Mouse (Mus musculus) intestine, embryonic 15.5 days (tissue): Measurements from ENCODE around the gene Rab3a. TPM values are rescaled to one million over a fixed set of nuclear protein-coding genes. Genes with fewer than 3 reads are reported as not detected.
A peak's percentile ranks its signal among the peaks of the same experiment; 100 is the strongest.

Source experiments
- ATAC-seq: fragments of 200-750 bp; cut with Nextera tagmentation; 2 replicates; pipeline ENCODE4 v1.8.0; 2017; ENCODE audit warnings: moderate TSS enrichment, moderate library complexity
- H3K27ac ChIP-seq: fragments of 300-500 bp; sonication (generic); 2 replicates; pipeline ENCODE4 v1.5.1; 2015; ENCODE audit warnings: mild to moderate bottlenecking, inconsistent platforms
- H3K27me3 ChIP-seq: fragments of 300-500 bp; sonication (generic); replicated peaks from 2 replicates; pipeline ENCODE4 v1.6.1; 2015; ENCODE audit warnings: inconsistent platforms
- H3K36me3 ChIP-seq: fragments of 300-500 bp; sonication (generic); 2 replicates; pipeline ENCODE4 v1.6.1; 2015; ENCODE audit warnings: inconsistent platforms
- H3K4me1 ChIP-seq: fragments of 300-500 bp; sonication (generic); replicated peaks from 2 replicates; pipeline ENCODE4 v1.6.1; 2015; ENCODE audit warnings: inconsistent platforms
- H3K4me2 ChIP-seq: fragments of 300-500 bp; sonication (generic); replicated peaks from 2 replicates; pipeline ENCODE4 v1.6.1; 2015; ENCODE audit warnings: mild to moderate bottlenecking, inconsistent platforms
- H3K4me3 ChIP-seq: fragments of 300-500 bp; sonication (generic); replicated peaks from 2 replicates; pipeline ENCODE4 v1.5.1; 2015; ENCODE audit warnings: inconsistent platforms
- H3K9ac ChIP-seq: fragments of 300-500 bp; sonication (generic); 2 replicates; pipeline ENCODE4 v1.6.1; 2015; ENCODE audit warnings: inconsistent platforms
- H3K9me3 ChIP-seq: fragments of 300-500 bp; sonication (generic); 2 replicates; pipeline ENCODE4 v1.6.1; 2016; ENCODE audit warnings: inconsistent platforms
- WGBS: fragments of 180-500 bp; shearing (Covaris S2); methylation state at CpG from one replicate; pipeline ENCODE4 v1.1.7; 2015; 5-methylcytosine and 5-hydroxymethylcytosine counted together
- polyA plus RNA-seq: library from polyadenylated mRNA; unstranded; fragments of >200 nt; fragmentation: Nextera tagmentation; extraction: Ambion mirVana; gene quantifications from 2 replicates; pipeline ENCODE4 v1.2.1, GENCODE M21; 2015

Rab3a gene
- polyA plus RNA-seq, 1 experiment from 2014 or later = 24.0 TPM

DNA sequence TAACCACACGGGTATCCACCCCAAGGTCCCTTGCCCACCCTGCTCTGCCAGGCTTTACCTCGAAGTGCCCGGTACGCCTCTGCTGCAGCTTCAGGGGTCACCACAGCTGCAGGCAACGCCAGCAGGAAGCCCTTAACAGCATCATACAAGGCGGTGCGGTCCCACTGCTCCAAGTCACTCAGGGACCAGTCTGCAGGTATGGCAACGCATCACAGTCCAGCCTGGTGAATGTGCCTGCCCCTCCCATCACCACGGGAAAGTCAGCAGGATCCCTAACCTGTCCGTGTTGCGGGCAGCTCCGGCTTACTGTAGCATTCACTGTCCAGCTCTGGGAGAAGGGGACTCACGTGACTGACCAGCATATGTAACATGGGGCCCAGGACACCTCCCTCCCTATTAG is 17.6 kb downstream of the Rab3a start:
- Histone ChIP-seq H3K27me3 (no peaks in the 10 kb centered on the region), H3K4me2 (no peak overlapping the region), H3K36me3 (peaks cover 39% of the 10 kb centered on the region), H3K9ac (no peak overlapping the region), H3K4me1 (peaks cover 52% of the 10 kb centered on the region), H3K9me3 (no peaks in the 10 kb centered on the region), H3K4me3 (no peak overlapping the region), H3K27ac (no peak overlapping the region)
- 92% methylated on average over 13 of the region's 13 CpGs for WGBS
- ATAC-seq = no peak

DNA sequence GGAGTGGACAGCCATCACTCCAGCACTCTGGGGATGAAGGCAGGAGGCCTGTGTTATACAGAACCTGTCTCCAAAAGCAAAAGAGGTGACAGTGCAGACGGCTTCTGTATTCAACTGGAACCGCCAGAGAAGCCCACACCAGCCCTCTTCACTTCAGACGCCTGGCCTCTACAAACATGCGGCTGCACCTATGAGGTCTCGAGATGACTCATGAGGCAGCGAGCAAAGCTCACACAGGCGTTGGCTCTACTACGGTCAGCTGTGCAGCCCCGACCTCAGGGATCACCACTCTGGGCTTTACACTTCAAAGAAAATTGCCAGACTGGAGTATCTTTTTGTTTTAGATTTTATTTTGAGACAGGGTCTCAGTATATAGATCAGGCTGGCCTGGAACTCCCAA is 18.4 kb downstream of the Rab3a start:
- peak overlapping the region; percentile 44 for H3K27ac ChIP-seq
- WGBS = 72% methylated on average over 9 of the region's 9 CpGs
- no peak overlapping the region for H3K4me3 ChIP-seq
- H3K9ac ChIP-seq = 0 out of 2 replicates have a peak overlapping the region, but pooled peaks have one; percentile 17
- H3K9me3 ChIP-seq = no peaks in the 10 kb centered on the region
- no peaks in the 10 kb centered on the region for H3K27me3 ChIP-seq
- no peak for ATAC-seq
- peaks cover 50% of the 10 kb centered on the region for H3K4me1 ChIP-seq
- peaks cover 35% of the 10 kb centered on the region for H3K36me3 ChIP-seq
- peak overlapping the region; percentile 90; the same call in 1 of the 2 replicates for H3K4me2 ChIP-seq

DNA sequence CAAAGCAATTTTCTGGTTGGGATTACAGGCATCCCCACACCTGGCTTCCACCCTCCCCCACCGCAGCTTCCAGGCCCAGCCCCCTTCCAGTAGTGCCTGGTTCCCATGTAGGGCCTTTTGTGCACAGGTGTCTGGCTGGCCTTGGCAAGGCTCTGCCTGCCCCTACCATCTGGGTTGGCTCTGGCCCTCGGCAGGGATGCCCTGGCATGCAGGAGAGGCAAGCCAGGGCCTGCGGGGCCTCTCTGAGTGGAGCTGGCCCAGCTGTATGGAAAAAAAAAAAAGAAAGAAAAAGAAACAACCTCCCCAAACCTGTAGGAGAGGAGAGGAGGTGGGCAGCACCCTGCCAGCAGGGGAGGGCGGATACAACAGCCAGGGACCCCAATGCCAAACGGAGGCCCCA is 18.9 kb downstream of the Rab3a start:
- ATAC-seq = no peak
- H3K4me2 ChIP-seq = peak overlapping the region; percentile 90
- WGBS = 71% methylated on average over 5 of the region's 5 CpGs
- H3K9ac ChIP-seq = peak overlapping the region; percentile 17; the same call in 1 of the 2 replicates
- H3K4me3 ChIP-seq = no peak overlapping the region
- no peaks in the 10 kb centered on the region for H3K9me3 ChIP-seq
- H3K4me1 ChIP-seq = peaks cover 54% of the 10 kb centered on the region
- peaks cover 35% of the 10 kb centered on the region for H3K36me3 ChIP-seq
- no peaks in the 10 kb centered on the region for H3K27me3 ChIP-seq
- H3K27ac ChIP-seq = peak overlapping the region; percentile 44

DNA sequence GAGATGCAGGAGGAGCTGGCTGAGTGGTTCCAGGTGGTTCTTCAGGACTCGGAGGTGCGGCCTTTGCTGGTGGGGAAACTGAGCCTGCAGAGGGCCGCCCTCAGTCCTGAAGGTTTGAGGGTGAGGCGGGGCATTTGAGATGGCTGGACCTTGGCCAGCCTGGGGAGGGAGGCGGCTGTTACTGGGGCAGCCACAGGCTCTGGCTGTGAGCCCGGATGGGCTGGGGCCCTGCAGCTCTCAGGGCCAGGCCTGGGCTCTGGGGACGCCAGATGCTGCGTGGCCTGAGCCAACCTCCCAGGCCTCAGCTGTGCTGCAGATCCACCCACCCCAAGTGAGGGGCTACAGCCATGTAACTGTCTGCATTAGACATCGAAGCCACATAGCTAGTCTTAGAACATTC is 19.4 kb downstream of the Rab3a start:
- Histone ChIP-seq H3K27me3 (no peaks in the 10 kb centered on the region), H3K27ac (peak overlapping the region; percentile 44), H3K9ac (peak overlapping the region; percentile 98), H3K9me3 (no peaks in the 10 kb centered on the region), H3K4me3 (no peak overlapping the region), H3K4me1 (peaks cover 52% of the 10 kb centered on the region), H3K36me3 (peaks cover 35% of the 10 kb centered on the region), H3K4me2 (peak overlapping the region; percentile 90)
- peak; percentile 24 for ATAC-seq
- WGBS = 31% methylated on average over 9 of the region's 9 CpGs

DNA sequence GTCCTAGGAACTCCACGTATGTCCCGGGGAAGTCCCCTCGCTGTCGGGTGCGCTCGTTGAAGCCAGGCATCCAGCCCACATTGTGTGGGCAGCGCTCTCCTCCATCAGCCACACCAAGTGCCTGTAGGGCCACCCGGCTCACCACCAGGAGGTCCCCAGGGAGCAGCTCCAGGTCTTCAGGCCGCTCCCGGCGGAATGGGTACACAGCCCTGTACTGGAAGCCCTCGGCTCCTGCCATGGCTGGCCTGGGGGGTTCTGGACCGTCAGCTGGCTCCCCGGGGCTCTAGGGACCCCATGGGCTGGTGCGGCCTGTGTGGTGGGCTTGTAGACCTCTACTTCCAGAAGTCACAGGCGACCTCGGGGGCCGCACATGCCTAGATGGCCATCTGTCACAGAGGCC is 20.3 kb downstream of the Rab3a start:
- Histone ChIP-seq H3K4me3 (no peak overlapping the region), H3K27ac (peak overlapping the region; percentile 44), H3K4me1 (peaks cover 46% of the 10 kb centered on the region), H3K36me3 (peaks cover 36% of the 10 kb centered on the region), H3K9ac (peak overlapping the region; percentile 98), H3K4me2 (peak overlapping the region; percentile 90), H3K9me3 (no peaks in the 10 kb centered on the region), H3K27me3 (no peaks in the 10 kb centered on the region)
- ATAC-seq = no peak
- WGBS = 93% methylated on average over 18 of the region's 18 CpGs

DNA sequence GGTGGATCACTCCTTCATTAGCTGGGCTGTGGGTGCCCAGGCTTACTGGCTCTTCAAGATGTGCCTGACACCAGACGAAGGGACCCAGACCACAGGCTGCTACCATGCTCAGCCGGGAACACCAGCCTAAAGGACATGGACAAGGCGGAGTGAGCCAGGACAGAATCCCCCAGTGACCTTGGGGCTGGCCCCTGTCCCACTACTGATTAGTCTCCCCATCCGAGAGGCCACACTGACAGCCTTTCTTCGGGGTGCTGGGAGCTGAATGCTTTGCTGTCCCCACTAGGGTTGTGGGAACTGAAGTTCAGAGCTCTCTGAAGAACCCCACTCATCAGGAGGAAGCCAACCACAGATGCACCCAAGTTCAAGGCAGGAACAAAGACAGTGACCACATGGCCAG is 20.7 kb downstream of the Rab3a start:
- H3K4me2 ChIP-seq = peak overlapping the region; percentile 90
- H3K27ac ChIP-seq = 0 out of 2 replicates have a peak overlapping the region, but pooled peaks have one; percentile 44
- H3K9me3 ChIP-seq = no peaks in the 10 kb centered on the region
- H3K27me3 ChIP-seq = no peaks in the 10 kb centered on the region
- peak overlapping the region; percentile 82 for H3K4me3 ChIP-seq
- H3K4me1 ChIP-seq = peaks cover 46% of the 10 kb centered on the region
- peaks cover 40% of the 10 kb centered on the region for H3K36me3 ChIP-seq
- peak overlapping the region; percentile 98 for H3K9ac ChIP-seq
- ATAC-seq = no peak
- 88% methylated on average over 5 of the region's 5 CpGs for WGBS

DNA sequence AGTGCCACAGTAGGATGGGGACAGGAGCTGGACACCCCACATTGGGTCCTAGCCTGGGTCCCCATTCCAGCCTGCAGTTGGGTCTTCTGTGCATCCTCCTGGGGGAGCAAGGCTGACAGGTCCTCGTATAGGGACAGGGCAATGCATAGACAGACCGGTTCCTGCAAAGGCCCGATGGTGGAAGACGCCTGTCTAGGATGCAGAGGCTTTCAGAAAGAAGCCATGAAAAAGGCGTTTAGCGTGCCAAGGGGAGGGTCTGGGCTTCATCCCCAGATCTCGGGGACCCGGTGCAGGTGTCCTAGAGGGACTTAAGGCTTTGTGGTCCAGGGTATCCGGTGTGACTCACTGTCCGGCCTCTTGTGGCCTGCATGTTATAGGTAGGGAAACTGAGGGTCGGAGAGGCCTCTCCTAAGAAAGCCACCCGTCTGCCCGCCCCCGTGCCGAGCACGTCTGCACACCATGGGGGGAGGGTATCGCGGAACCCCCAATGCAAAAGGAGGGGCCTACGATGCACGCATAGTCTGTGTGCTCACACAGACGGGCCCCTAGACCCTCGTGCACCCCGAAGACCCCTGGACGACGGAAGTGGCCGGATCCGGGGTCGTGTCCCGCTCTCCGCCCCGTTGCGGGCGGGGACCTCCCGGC is 21.5 kb downstream of the Rab3a start:
- Histone ChIP-seq H3K27ac (peak overlapping the region; percentile 98), H3K4me2 (peak overlapping the region; percentile 90), H3K9ac (peak overlapping the region; percentile 98), H3K36me3 (peaks cover 41% of the 10 kb centered on the region), H3K27me3 (no peaks in the 10 kb centered on the region), H3K4me1 (peaks cover 46% of the 10 kb centered on the region), H3K4me3 (peak overlapping the region; percentile 82), H3K9me3 (no peaks in the 10 kb centered on the region)
- WGBS = 2% methylated on average over 34 of the region's 34 CpGs
- ATAC-seq = peak; percentile 21

DNA sequence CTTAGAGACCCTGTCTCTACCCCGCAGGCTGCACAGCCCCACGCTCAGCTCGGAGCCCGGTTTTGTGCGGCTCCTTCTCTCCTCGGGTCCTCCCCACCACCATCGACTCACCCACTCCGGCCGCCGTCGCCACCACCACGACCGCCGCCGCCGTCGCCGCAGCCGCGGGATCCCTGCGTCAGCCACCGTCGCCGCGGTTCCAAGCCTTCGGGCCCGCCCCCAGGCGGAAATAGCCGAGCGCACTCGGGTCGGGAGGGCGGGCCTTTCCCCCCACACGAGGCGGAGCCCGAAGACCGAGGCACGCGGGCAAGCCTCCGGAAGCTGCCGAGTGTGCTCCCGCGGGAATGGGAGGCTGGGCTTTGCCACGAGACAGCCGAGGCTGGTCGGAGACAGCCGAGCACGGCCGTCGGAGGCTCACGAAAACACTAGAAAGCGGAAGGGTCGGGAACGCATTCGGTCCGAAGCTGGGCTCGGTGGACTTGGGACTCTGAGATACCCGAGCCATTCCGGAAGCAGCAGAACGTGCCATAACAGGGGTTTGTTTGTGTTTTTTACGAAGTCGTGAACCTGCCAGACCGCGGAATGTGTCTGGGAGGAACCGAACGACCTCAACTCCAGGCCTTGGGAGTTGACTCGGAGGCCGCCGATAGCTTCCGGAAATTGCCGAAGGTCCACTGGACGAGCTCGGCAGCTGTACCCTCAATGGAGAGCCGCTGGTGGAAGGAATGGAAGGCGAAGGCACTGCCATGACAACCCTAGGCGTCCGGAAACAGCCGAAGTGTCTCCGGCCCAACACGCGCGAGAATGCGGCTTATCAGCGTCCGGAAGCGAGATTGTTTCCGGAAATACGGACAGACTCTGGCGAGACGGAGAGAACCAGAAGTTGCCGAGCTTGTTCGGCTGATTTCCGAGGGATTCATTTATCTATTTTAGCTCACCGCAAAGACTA is 22.3 kb downstream of the Rab3a start, which contains the start of gene Pik3r2:
TSS of gene Pik3r2 (minus strand) at position 218 of the 949 bp plus-strand sequence.
- Histone ChIP-seq H3K27ac (peak within 1 kb of the TSS; percentile 98), H3K4me2 (peak within 1 kb of the TSS; percentile 90), H3K9ac (peak within 1 kb of the TSS; percentile 98), H3K27me3 (no peaks in the 10 kb centered on the region), H3K4me1 (peaks cover 46% of the 10 kb centered on the region), H3K9me3 (no peaks in the 10 kb centered on the region), H3K4me3 (peak within 1 kb of the TSS; percentile 82), H3K36me3 (peaks cover 35% of the 10 kb centered on the region)
- ATAC-seq = peak; percentile 94
- WGBS = under 1% methylated on average over 92 of the region's 94 CpGs

DNA sequence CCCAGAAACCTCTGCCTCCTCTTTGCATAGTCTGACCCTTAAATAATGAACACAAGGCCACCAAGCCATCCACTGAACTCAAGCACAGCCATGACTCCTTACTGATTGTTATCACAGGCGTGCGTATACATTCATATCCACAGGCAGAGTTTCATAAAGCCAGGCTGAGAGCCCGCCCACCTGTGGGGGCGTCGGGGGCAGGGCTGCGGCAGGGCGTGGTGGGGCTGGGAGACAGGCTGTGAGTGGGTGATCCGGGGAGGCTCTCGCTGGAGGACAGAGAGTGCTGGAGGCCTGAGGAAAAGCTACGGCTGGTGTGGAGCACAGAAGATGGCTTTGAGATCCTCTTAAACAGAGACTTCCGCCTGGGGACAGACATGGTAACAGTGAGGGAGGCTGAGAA is 25.6 kb downstream of the Rab3a start:
- Histone ChIP-seq H3K4me1 (peaks cover 18% of the 10 kb centered on the region), H3K27ac (no peak overlapping the region), H3K27me3 (no peaks in the 10 kb centered on the region), H3K9me3 (no peaks in the 10 kb centered on the region), H3K4me3 (no peak overlapping the region), H3K9ac (no peak overlapping the region), H3K36me3 (peaks cover 44% of the 10 kb centered on the region), H3K4me2 (no peak overlapping the region)
- WGBS = 73% methylated on average over 11 of the region's 11 CpGs
- ATAC-seq = no peak

DNA sequence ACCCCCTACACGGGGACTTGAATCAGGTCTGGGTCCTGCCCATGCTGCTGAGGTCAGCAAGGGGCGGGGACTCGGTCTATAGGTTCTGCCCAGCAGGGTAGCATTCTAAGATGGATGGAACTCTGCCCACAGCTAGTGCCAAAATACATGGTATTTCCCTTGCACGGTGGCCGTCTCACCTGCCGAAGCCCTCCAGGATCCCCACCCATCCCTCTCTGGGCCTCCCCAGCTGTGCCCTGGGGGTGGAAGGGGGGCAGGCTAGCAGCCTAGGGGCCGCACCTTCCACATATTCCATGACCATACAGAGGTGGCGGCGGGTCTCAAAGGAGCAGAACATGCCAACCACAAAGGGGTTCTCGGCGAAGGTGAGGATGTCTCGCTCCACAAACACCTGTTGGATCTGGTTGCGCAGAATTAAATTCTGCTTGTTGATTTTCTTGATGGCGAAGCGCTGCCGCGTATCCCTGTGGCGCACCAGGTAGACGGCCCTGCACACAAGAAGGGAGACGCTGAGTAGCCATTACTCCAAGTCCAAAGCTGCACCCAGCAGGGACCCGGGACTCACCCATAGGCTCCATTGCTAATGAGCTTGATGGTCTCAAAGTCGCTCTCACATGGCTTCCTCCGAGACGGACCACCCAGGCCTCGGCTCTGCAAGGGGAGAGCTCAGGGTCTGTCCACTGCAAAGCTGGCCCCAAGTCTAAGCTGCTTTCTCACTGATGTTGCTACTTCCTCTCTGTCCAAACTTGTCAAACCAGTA is 32.0 kb downstream of the Rab3a start:
- ATAC-seq = no peak
- H3K4me2 ChIP-seq = no peak overlapping the region
- H3K4me3 ChIP-seq = no peak overlapping the region
- peaks cover 44% of the 10 kb centered on the region for H3K36me3 ChIP-seq
- H3K27ac ChIP-seq = no peak overlapping the region
- peaks cover 19% of the 10 kb centered on the region for H3K4me1 ChIP-seq
- WGBS = 89% methylated on average over 25 of the region's 25 CpGs
- no peaks in the 10 kb centered on the region for H3K9me3 ChIP-seq
- no peaks in the 10 kb centered on the region for H3K27me3 ChIP-seq
- no peak overlapping the region for H3K9ac ChIP-seq

DNA sequence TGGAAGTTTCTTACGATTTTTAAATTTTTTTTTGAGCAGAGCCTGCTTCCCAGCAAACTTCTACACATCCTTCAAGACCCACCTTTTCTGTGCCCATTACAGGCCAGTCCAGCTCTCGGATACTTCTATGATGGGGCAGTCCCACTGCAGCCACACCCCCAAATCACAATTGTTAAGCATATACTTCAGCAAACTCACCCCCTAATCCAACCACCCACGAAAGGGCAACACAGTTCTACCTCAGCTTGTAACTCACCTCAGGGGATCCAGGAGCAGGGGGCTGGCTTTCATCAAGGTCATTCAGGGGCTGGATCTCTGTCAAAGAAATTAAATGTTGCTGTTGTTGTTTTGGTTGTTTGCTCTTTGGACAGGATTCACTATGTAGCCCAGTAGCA is 32.6 kb downstream of the Rab3a start:
- Histone ChIP-seq H3K27ac (no peak overlapping the region), H3K4me1 (peaks cover 25% of the 10 kb centered on the region), H3K9me3 (no peaks in the 10 kb centered on the region), H3K27me3 (no peaks in the 10 kb centered on the region), H3K9ac (no peak overlapping the region), H3K4me2 (peak overlapping the region; percentile 30; the same call in 1 of the 2 replicates), H3K36me3 (peaks cover 44% of the 10 kb centered on the region), H3K4me3 (no peak overlapping the region)
- 82% methylated on average over 3 of the region's 3 CpGs for WGBS
- no peak for ATAC-seq
